Mouse (Mus musculus) forebrain, embryonic 16.5 days (tissue): ENCODE measurements around the gene Usp10. TPM values are rescaled to one million over a fixed set of nuclear protein-coding genes. Genes with fewer than 3 reads are reported as not detected.
A peak's percentile ranks its signal among the peaks of the same experiment; 100 is the strongest.

ENCODE experiments used
- ATAC-seq: fragments of 200-750 bp; cut with Nextera tagmentation; 2 replicates; pipeline ENCODE4 v1.8.0; 2017; ENCODE audit warnings: mild to moderate bottlenecking, moderate library complexity
- H3K27ac ChIP-seq: fragments of 300-500 bp; sonication (generic); 2 replicates; pipeline ENCODE4 v1.5.1; 2014; ENCODE audit warnings: low read length, control low read depth
- H3K27me3 ChIP-seq: fragments of 300-500 bp; sonication (generic); replicated peaks from 2 replicates; pipeline ENCODE4 v1.6.1; 2014; ENCODE audit warnings: low read length; ENCODE audit not compliant: control insufficient read depth, insufficient read depth
- H3K36me3 ChIP-seq: fragments of 300-500 bp; sonication (generic); 2 replicates; pipeline ENCODE4 v1.6.1; 2014; ENCODE audit not compliant: control insufficient read depth, insufficient read depth
- H3K4me1 ChIP-seq: fragments of 300-500 bp; sonication (generic); replicated peaks from 2 replicates; pipeline ENCODE4 v1.6.1; 2014; ENCODE audit warnings: low read length; ENCODE audit not compliant: control insufficient read depth, insufficient read depth
- H3K4me2 ChIP-seq: fragments of 300-500 bp; sonication (generic); 2 replicates; pipeline ENCODE4 v1.6.1; 2014; ENCODE audit warnings: mild to moderate bottlenecking, low read length, control low read depth
- H3K4me3 ChIP-seq: fragments of 300-500 bp; sonication (generic); replicated peaks from 2 replicates; pipeline ENCODE4 v1.5.1; 2014; ENCODE audit warnings: mild to moderate bottlenecking, low read length, control low read depth
- H3K9ac ChIP-seq: fragments of 300-500 bp; sonication (generic); replicated peaks from 2 replicates; pipeline ENCODE4 v1.6.1; 2014; ENCODE audit warnings: low read depth, low read length, control low read depth
- H3K9me3 ChIP-seq: fragments of 300-500 bp; sonication (generic); 2 replicates; pipeline ENCODE4 v1.6.1; 2016; ENCODE audit warnings: low read length; ENCODE audit not compliant: control insufficient read depth
- WGBS: fragments of 180-500 bp; shearing (Covaris S2); extraction: QIAGEN DNeasy Blood & Tissue Kit; methylation state at CpG from one replicate; pipeline ENCODE4 v1.1.7; 2014; 5-methylcytosine and 5-hydroxymethylcytosine counted together
- polyA plus RNA-seq: library from polyadenylated mRNA; unstranded; fragments of >200 nt; fragmentation: Nextera tagmentation; extraction: Ambion mirVana; gene quantifications from 2 replicates; pipeline ENCODE4 v1.2.1, GENCODE M21; 2015

Usp10 gene
- polyA plus RNA-seq, 1 experiment from 2014 or later, result 158 TPM

DNA sequence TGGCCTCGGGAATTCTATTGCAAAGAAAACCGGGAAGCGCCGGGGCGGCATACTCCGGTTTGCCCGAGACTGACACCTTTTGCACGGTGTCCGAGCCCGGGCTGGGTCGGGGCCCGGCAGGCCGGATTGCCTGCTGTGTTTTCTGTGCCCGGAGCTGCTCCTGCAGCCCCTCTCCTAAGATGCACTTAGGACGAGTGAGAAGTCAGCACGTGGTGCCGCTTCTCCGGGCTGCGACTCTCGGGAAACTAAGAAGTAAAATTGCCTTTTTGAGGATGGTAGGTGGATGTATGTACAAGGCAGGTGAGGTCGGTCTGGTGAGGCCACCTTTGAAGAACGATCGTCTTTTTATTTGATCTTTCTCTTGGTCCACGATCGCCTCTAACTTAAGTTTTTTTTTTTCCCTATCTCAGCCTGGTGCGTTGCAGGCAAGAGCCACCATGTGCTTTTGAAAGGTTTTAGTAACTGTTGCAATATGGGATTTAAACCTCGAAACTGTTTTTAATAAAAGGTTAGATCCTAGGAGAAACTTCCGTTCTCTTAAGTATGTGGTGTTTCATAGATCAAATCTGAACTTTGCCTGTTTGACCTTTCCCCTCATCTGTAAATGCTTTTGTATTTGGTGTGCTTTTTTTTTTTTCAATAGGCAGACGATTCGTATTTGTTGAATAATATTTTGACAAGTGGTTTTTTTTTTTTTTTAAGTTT lies 1.2 kb downstream of the Usp10 start:
- H3K36me3 ChIP-seq, result no peaks in the 10 kb centered on the region
- peak overlapping the region; percentile 96 for H3K9ac ChIP-seq
- WGBS, result under 1% methylated on average over 28 of the region's 30 CpGs
- peak; percentile 49 for ATAC-seq
- peaks cover 35% of the 10 kb centered on the region for H3K4me1 ChIP-seq
- H3K9me3 ChIP-seq, result no peaks in the 10 kb centered on the region
- H3K4me2 ChIP-seq, result peak overlapping the region; percentile 74
- peak overlapping the region; percentile 93 for H3K27ac ChIP-seq
- peak overlapping the region; percentile 67 for H3K4me3 ChIP-seq
- H3K27me3 ChIP-seq, result 0 out of 2 replicates have a peak, but pooled peaks cover 2% of the 10 kb centered on the region

DNA sequence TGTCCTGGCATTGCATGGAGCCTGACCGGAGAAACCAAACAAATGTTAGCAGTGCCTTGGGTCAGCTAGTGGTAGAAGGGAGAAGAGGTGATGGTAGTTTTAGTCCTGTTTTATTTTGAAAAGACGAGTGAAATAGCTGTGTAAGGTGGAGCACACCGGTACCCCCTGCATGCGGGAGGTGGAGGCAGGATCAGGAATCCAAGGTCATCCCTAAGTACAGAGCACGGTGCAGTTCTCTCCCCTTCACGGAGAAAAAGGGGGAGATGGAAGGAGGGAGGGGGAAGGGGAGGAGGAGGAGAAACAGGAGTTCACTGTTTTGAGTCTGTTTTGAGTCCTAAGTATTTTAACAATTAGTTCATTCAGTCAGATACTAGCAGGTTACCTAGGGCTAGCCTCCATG lies 2.5 kb downstream of the Usp10 start:
- peak overlapping the region; percentile 67 for H3K4me3 ChIP-seq
- H3K27ac ChIP-seq, result no peak overlapping the region
- no peaks in the 10 kb centered on the region for H3K36me3 ChIP-seq
- WGBS, result 38% methylated on average over 6 of the region's 6 CpGs
- H3K4me2 ChIP-seq, result peak overlapping the region; percentile 74
- peaks cover 35% of the 10 kb centered on the region for H3K4me1 ChIP-seq
- 0 out of 2 replicates have a peak, but pooled peaks cover 2% of the 10 kb centered on the region for H3K27me3 ChIP-seq
- no peak for ATAC-seq
- H3K9me3 ChIP-seq, result no peaks in the 10 kb centered on the region
- 0 out of 2 replicates have a peak overlapping the region, but pooled peaks have one; percentile 18 for H3K9ac ChIP-seq

DNA sequence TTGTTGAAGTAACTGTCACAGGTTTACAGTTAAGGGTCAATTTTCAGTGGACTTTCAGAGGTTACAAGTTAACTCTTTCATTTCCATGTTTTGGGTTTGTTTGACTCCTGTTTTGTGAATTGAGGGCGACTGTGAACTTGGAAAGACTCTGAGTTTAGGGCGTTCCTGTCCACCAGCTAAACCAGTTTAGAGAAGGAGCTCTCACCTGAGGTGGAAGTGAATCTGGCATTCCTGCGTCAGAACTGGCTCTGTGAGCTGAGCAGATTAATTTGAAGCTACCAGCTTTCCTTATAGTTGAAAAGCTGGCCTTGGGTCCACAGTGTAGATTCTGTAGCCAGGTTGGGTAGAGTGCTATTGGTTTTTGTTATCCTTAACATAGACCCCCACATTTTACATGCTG lies 3.0 kb downstream of the Usp10 start:
- H3K4me1 ChIP-seq, result peaks cover 35% of the 10 kb centered on the region
- 76% methylated on average over 3 of the region's 3 CpGs for whole genome bisulfite sequencing
- 0 out of 2 replicates have a peak, but pooled peaks cover 2% of the 10 kb centered on the region for H3K27me3 ChIP-seq
- no peak overlapping the region for H3K9ac ChIP-seq
- H3K9me3 ChIP-seq, result no peaks in the 10 kb centered on the region
- peak overlapping the region; percentile 74; the same call in 1 of the 2 replicates for H3K4me2 ChIP-seq
- H3K27ac ChIP-seq, result no peak overlapping the region
- H3K36me3 ChIP-seq, result no peaks in the 10 kb centered on the region
- no peak overlapping the region; the same call in 1 of the 2 replicates for H3K4me3 ChIP-seq
- ATAC-seq, result no peak

DNA sequence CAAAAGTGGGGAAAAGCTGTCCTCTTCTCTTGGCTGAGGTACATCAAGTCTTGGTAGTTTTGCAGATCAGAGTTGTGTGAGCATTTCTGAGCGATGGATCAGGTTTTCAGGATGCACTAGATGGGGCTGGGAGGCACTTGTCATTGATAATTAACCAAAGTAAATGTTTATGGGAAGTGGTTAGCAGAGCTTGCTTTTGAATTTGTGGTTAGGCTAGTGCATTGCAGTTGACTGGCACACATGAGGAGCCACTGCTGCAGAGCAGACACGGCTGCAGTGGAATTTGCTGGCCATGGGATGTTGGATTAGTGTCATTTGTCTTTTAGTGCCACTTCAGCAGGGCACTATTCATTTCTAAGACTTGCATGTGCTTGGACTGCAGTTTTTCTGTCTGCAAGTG lies 4.0 kb downstream of the Usp10 start:
- no peak overlapping the region for H3K27ac ChIP-seq
- H3K4me1 ChIP-seq, result peaks cover 35% of the 10 kb centered on the region
- H3K27me3 ChIP-seq, result 0 out of 2 replicates have a peak, but pooled peaks cover 2% of the 10 kb centered on the region
- WGBS, result 64% methylated on average over 2 of the region's 2 CpGs
- no peaks in the 10 kb centered on the region for H3K36me3 ChIP-seq
- no peaks in the 10 kb centered on the region for H3K9me3 ChIP-seq
- H3K9ac ChIP-seq, result no peak overlapping the region
- no peak overlapping the region for H3K4me3 ChIP-seq
- H3K4me2 ChIP-seq, result no peak overlapping the region
- ATAC-seq, result no peak

DNA sequence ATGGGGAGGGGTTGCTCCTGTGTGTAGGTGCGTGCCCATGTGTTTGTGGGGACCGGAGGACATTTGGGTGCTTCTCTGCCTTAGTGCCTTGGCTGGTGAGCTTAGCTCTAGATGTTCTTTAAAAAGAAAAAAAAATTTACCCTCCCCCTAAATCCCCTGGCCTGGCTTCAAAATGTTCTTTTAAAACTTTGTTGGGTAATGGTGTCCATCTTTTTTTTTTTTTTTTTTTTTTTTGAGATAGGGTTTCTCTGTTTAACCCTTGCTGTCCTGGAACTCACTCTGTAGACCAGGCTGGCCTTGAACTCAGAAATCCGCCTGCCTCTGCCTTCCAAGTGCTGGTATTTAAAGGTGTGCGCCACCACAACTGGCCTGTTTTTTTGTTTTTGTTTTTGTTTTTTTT lies 5.1 kb downstream of the Usp10 start:
- Histone ChIP-seq H3K27ac (no peak overlapping the region), H3K36me3 (no peaks in the 10 kb centered on the region), H3K9ac (no peak overlapping the region), H3K4me3 (no peak overlapping the region), H3K4me2 (no peak overlapping the region), H3K9me3 (no peaks in the 10 kb centered on the region), H3K27me3 (no peaks in the 10 kb centered on the region), H3K4me1 (peaks cover 30% of the 10 kb centered on the region)
- no peak for ATAC-seq
- WGBS, result 87% methylated on average over 4 of the region's 4 CpGs

DNA sequence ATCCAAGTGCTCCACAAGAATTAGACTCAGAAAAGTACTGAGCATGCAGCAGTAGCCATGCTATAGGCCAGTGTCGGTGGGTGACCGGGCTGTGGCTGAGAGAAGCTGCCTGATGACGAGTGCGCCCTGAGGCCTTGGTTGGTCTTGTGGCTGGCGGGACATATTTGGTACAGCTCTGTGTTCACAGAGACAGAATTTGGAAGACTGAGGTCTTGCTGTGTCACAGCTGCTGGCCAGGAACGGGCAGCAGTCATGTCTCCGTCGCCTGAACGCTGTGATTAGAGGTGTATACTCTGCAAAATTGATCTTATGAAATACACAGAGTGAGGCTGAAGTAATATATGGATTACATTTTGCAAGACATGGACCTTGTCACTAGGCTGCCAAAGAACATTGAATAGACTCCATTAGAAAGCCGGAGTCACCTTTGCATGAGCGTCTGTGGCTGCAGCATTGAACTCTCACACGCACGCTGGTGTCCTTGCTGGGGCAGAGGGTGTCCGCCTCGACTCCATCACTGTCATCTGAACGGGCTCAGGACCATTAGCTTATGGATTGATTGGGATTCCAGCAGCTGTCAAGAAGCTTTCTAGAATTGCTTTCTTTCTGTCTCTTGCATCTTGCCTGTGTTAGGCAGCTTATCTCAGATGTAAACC lies 6.2 kb downstream of the Usp10 start:
- Histone ChIP-seq H3K4me2 (no peak overlapping the region), H3K9ac (no peak overlapping the region), H3K4me1 (peaks cover 30% of the 10 kb centered on the region), H3K4me3 (no peak overlapping the region), H3K9me3 (no peaks in the 10 kb centered on the region), H3K36me3 (no peaks in the 10 kb centered on the region), H3K27ac (no peak overlapping the region), H3K27me3 (no peaks in the 10 kb centered on the region)
- ATAC-seq, result no peak
- WGBS, result 83% methylated on average over 16 of the region's 16 CpGs

DNA sequence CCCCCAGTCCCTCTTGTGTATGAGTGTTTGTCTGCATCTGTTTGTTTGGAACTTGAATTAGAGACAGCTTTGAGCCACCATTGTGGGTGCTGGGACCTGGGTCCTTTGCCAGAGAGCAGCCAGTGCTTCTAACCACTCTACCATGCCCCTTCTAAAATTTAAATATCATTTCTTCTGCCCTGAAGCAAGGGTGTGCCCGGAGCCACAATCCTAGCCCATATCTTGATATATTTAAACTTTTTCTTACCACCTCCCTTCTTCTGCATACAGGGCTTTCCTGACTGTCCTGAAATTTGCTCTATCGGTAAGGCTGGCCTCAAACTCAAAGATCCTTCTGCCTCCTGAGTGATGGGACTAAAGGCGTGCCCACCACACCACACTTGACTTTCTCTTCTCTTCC lies 7.3 kb downstream of the Usp10 start:
- Histone ChIP-seq H3K4me1 (peaks cover 23% of the 10 kb centered on the region), H3K9me3 (no peaks in the 10 kb centered on the region), H3K27ac (no peak overlapping the region), H3K9ac (no peak overlapping the region), H3K36me3 (no peaks in the 10 kb centered on the region), H3K4me3 (no peak overlapping the region), H3K4me2 (no peak overlapping the region), H3K27me3 (no peaks in the 10 kb centered on the region)
- WGBS, result 92% methylated on average over 3 of the region's 3 CpGs
- no peak for ATAC-seq

DNA sequence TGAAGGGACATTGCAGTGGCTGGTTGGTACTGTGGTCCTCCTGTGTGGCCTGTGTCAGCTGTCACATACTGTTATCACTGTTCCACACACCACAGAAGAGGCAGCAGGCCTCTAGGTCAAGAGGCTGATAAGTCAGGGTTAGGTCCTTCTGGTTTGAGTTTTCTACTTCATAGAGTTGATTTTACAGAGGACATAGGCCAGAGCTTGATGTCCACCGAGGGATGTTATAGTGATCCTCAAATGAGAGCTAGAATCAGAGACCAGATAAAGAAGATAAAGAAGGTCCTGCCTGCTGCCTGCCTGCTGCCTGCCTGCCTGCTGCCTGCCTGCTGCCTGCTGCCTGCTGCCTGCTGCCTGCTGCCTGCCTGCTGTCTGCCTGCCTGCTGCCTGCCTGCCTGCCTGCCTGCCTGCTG lies 8.0 kb downstream of the Usp10 start:
- H3K9ac ChIP-seq, result no peak overlapping the region
- no peaks in the 10 kb centered on the region for H3K36me3 ChIP-seq
- H3K4me1 ChIP-seq, result peaks cover 16% of the 10 kb centered on the region
- H3K9me3 ChIP-seq, result no peaks in the 10 kb centered on the region
- no peak overlapping the region for H3K27ac ChIP-seq
- no peaks in the 10 kb centered on the region for H3K27me3 ChIP-seq
- ATAC-seq, result no peak
- H3K4me2 ChIP-seq, result no peak overlapping the region
- H3K4me3 ChIP-seq, result no peak overlapping the region
- WGBS, result 75% methylated on average over 1 of the region's 1 CpGs

DNA sequence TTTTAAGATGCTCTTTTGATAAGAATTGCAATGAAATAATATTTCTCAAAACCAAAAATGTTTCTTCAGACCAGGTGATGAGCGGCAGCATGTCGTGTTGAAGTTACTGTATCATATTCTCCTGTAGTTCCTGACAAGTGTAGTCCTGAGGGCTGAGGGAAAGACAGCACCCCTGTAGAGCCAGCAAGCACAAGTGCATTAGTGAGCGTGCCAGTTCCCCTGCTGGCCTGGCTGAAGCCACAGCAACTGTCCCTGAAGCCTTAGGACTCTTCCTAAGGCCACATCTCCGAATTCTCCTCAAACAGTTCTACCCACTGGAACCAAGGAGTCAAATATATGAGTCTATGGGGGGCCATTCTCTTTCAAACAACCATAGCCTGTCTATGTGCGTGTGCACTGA lies 13.1 kb downstream of the Usp10 start:
- H3K9me3 ChIP-seq, result no peaks in the 10 kb centered on the region
- no peak overlapping the region for H3K4me3 ChIP-seq
- no peak overlapping the region for H3K27ac ChIP-seq
- H3K4me1 ChIP-seq, result no peaks in the 10 kb centered on the region
- no peaks in the 10 kb centered on the region for H3K36me3 ChIP-seq
- H3K4me2 ChIP-seq, result no peak overlapping the region
- 90% methylated on average over 5 of the region's 5 CpGs for WGBS
- H3K27me3 ChIP-seq, result no peaks in the 10 kb centered on the region
- H3K9ac ChIP-seq, result no peak overlapping the region
- no peak for ATAC-seq
